Mouse (Mus musculus) liver, adult 2 months (tissue): Measurements from ENCODE around the gene Tbl2. TPM values are rescaled to one million over a fixed set of nuclear protein-coding genes. Genes with fewer than 3 reads are reported as not detected.

Source experiments
- DNase-seq: peaks from one replicate; pipeline ENCODE4 v3.0.0-alpha.2; 2011; ENCODE audit warnings: low read depth, low spot score; ENCODE audit errors: extremely low read depth
- H3K27ac ChIP-seq: fragments of 200-500 bp; replicated peaks from 2 replicates; pipeline ENCODE4 v1.5.1; 2012; ENCODE audit warnings: low read depth, mild to moderate bottlenecking, control low read depth, inconsistent platforms, low read length; ENCODE audit not compliant: insufficient read depth
- H3K27me3 ChIP-seq: fragments of 200-500 bp; 2 replicates; pipeline ENCODE4 v1.6.1; 2012; ENCODE audit warnings: mild to moderate bottlenecking, moderate library complexity, low read length, inconsistent platforms; ENCODE audit not compliant: control insufficient read depth, insufficient read depth
- H3K36me3 ChIP-seq: fragments of 200-500 bp; 2 replicates; pipeline ENCODE4 v1.6.1; 2012; ENCODE audit warnings: low read length, inconsistent platforms; ENCODE audit not compliant: control insufficient read depth, insufficient read depth
- H3K4me1 ChIP-seq: fragments of 200-500 bp; 2 replicates; pipeline ENCODE4 v1.6.1; 2011; ENCODE audit warnings: low read length; ENCODE audit not compliant: control insufficient read depth, insufficient read depth
- H3K4me3 ChIP-seq: fragments of 200-500 bp; 2 replicates; pipeline ENCODE4 v1.5.1; 2011; ENCODE audit warnings: low read depth, mild to moderate bottlenecking, control low read depth, low read length, moderate library complexity; ENCODE audit not compliant: insufficient read depth
- H3K79me2 ChIP-seq: fragments of 200-500 bp; 2 replicates; pipeline ENCODE4 v1.6.1; 2012; ENCODE audit warnings: inconsistent platforms, mild to moderate bottlenecking, low read length, moderate library complexity; ENCODE audit not compliant: control insufficient read depth, insufficient read depth
- H3K9ac ChIP-seq: fragments of 200-500 bp; 2 replicates; pipeline ENCODE4 v1.6.1; 2012; ENCODE audit warnings: low read depth, mild to moderate bottlenecking, control low read depth, inconsistent platforms, low read length
- CTCF ChIP-seq: fragments of 200-500 bp; IDR thresholded peaks from 2 replicates; pipeline ENCODE4 v1.5.1; 2011; ENCODE audit warnings: low read depth, low read length, control low read depth
- POLR2A ChIP-seq: fragments of 200-500 bp; IDR thresholded peaks from 2 replicates; pipeline ENCODE4 v1.6.1; 2011; ENCODE audit warnings: low read length, control low read depth; ENCODE audit not compliant: insufficient read depth; ENCODE audit errors: extremely low read depth
- WGBS: fragments of 180-500 bp; shearing (Covaris S2); methylation state at CpG from one replicate; pipeline ENCODE4 v1.1.7; 2018; 5-methylcytosine and 5-hydroxymethylcytosine counted together
- polyA plus RNA-seq: library from polyadenylated mRNA; depleted of rRNA; stranded (reverse); fragments of >200 nt; gene quantifications from 2 replicates; pipeline ENCODE4 v1.2.3, GENCODE M21; 2012
- total RNA-seq: library from RNA; depleted of rRNA; stranded (reverse); fragments of >200 nt; gene quantifications from 2 replicates; pipeline ENCODE4 v1.2.3, GENCODE M21; 2014

Gene Tbl2
- total and polyA plus RNA-seq, 2 experiments = 5.8 to 9.6 TPM

- DNase-seq = peak; percentile 88
- peak overlapping the region; percentile 45 for H3K4me3 ChIP-seq
- TF ChIP-seq CTCF = no peak
- no peak for TF ChIP-seq POLR2A
- H3K27ac ChIP-seq = peak overlapping the region; percentile 91
- H3K4me1 ChIP-seq = peaks cover 36% of the 10 kb centered on the region
- H3K27me3 ChIP-seq = no peaks in the 10 kb centered on the region
- peaks cover 6% of the 10 kb centered on the region for H3K36me3 ChIP-seq
- H3K9ac ChIP-seq = peak overlapping the region; percentile 70
- H3K79me2 ChIP-seq = peaks cover 24% of the 10 kb centered on the region
- 15% methylated on average over 6 of the region's 6 CpGs for WGBS
These were observed 40.4 kb upstream of the Tbl2 start for GRCm38 (mm10) chr5:135109017-135109416.

GRCm38 (mm10) chr5:135109426-135109825, 40.0 kb upstream of the Tbl2 start:
- peaks cover 24% of the 10 kb centered on the region for H3K79me2 ChIP-seq
- DNase-seq = peak; percentile 60
- H3K9ac ChIP-seq = peak overlapping the region; percentile 70
- peak overlapping the region; percentile 91 for H3K27ac ChIP-seq
- 25% methylated on average over 3 of the region's 3 CpGs for WGBS
- peaks cover 9% of the 10 kb centered on the region for H3K36me3 ChIP-seq
- peak overlapping the region; percentile 45 for H3K4me3 ChIP-seq
- TF ChIP-seq CTCF (no peak), POLR2A (0 out of 2 replicates have a peak, but pooled peaks have one; percentile 6)
- peaks cover 38% of the 10 kb centered on the region for H3K4me1 ChIP-seq
- H3K27me3 ChIP-seq = no peaks in the 10 kb centered on the region

GRCm38 (mm10) chr5:135109976-135110375, 39.5 kb upstream of the Tbl2 start:
- Histone ChIP-seq H3K36me3 (peaks cover 9% of the 10 kb centered on the region), H3K4me3 (no peak overlapping the region), H3K4me1 (peaks cover 37% of the 10 kb centered on the region), H3K79me2 (peaks cover 21% of the 10 kb centered on the region), H3K9ac (peak overlapping the region; percentile 42), H3K27ac (peak overlapping the region; percentile 91), H3K27me3 (no peaks in the 10 kb centered on the region)
- DNase-seq = peak; percentile 66
- WGBS = 14% methylated on average over 6 of the region's 6 CpGs
- no peak for TF ChIP-seq CTCF
- TF ChIP-seq POLR2A = no peak

- Histone ChIP-seq H3K27me3 (no peaks in the 10 kb centered on the region), H3K36me3 (peaks cover 21% of the 10 kb centered on the region), H3K4me3 (no peak overlapping the region), H3K4me1 (peaks cover 47% of the 10 kb centered on the region), H3K9ac (peak overlapping the region; percentile 26; the same call in 1 of the 2 replicates), H3K79me2 (peaks cover 25% of the 10 kb centered on the region), H3K27ac (peak overlapping the region; percentile 15; the same call in 1 of the 2 replicates)
- TF ChIP-seq POLR2A (no peak), CTCF (no peak)
- DNase-seq = no peak
- WGBS = 55% methylated on average over 12 of the region's 12 CpGs
These were observed 35.7 kb upstream of the Tbl2 start for GRCm38 (mm10) chr5:135113782-135114181.

DNA sequence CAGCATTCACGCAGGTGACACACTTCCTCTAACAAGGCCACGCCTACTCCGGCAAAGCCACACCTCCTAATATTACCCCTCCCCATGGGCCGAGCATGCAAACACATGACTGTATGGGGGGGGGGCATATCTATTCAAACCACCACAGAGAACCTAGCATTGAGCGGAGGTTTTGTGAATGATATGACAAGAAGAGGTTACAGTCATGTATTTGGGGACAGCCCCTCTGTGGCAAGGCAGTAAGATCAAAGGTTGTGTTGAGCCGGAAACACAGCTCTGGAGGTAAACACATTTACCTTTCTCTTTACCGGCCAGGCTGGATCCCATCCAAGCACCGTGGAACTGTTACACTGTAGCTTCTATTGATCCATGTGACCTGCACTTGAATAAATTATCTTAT, 34.2 kb upstream of the Tbl2 start:
- Histone ChIP-seq H3K4me1 (peaks cover 46% of the 10 kb centered on the region), H3K27ac (peak overlapping the region; percentile 75), H3K79me2 (peaks cover 19% of the 10 kb centered on the region), H3K9ac (no peak overlapping the region), H3K27me3 (no peaks in the 10 kb centered on the region), H3K36me3 (peaks cover 28% of the 10 kb centered on the region), H3K4me3 (no peak overlapping the region)
- peak; percentile 90 for DNase-seq
- TF ChIP-seq POLR2A (no peak), CTCF (no peak)
- 23% methylated on average over 8 of the region's 8 CpGs for WGBS

GRCm38 (mm10) chr5:135118589-135119081, 30.8 kb upstream of the Tbl2 start:
- peaks cover 47% of the 10 kb centered on the region for H3K36me3 ChIP-seq
- H3K79me2 ChIP-seq = peaks cover 8% of the 10 kb centered on the region; the same call in 1 of the 2 replicates
- DNase-seq = peak; percentile 97
- TF ChIP-seq CTCF (peak; percentile 83), POLR2A (no peak)
- H3K9ac ChIP-seq = no peak overlapping the region
- H3K4me1 ChIP-seq = peaks cover 27% of the 10 kb centered on the region
- 8% methylated on average over 6 of the region's 6 CpGs for WGBS
- no peaks in the 10 kb centered on the region for H3K27me3 ChIP-seq
- peak overlapping the region; percentile 35 for H3K27ac ChIP-seq
- no peak overlapping the region for H3K4me3 ChIP-seq
